Mouse (Mus musculus) limb, embryonic 14.5 days (tissue): Measurements from ENCODE around the gene Ap2b1. TPM values are rescaled to one million over a fixed set of nuclear protein-coding genes. Genes with fewer than 3 reads are reported as not detected.
"Not testable (repeated sequence)": the region's sequence is repeated elsewhere in the genome, so short reads cannot be mapped to it uniquely, and the experiment has no call there.

Experiments
- ATAC-seq: fragments of 200-750 bp; cut with Nextera tagmentation; 2 replicates; pipeline ENCODE4 v1.8.0; 2017; ENCODE audit warnings: low read depth, moderate number of reproducible peaks, moderate TSS enrichment; ENCODE audit not compliant: low FRiP score
- DNase-seq: peaks from one replicate; pipeline ENCODE4 v3.0.0-alpha.2; 2015; ENCODE audit warnings: low spot score
- H3K27ac ChIP-seq: fragments of 300-500 bp; sonication (generic); replicated peaks from 2 replicates; pipeline ENCODE4 v1.5.1; 2014; ENCODE audit warnings: low read depth, mild to moderate bottlenecking, low read length, moderate library complexity, mixed read lengths
- H3K27me3 ChIP-seq: fragments of 300-500 bp; sonication (generic); 2 replicates; pipeline ENCODE4 v1.6.1; 2014; ENCODE audit warnings: low read length, mixed read lengths; ENCODE audit not compliant: control insufficient read depth, insufficient read depth
- H3K36me3 ChIP-seq: fragments of 300-500 bp; sonication (generic); 2 replicates; pipeline ENCODE4 v1.6.1; 2014; ENCODE audit warnings: mild to moderate bottlenecking, low read length, moderate library complexity, mixed read lengths; ENCODE audit not compliant: control insufficient read depth, insufficient read depth
- H3K4me1 ChIP-seq: fragments of 300-500 bp; sonication (generic); 2 replicates; pipeline ENCODE4 v1.6.1; 2014; ENCODE audit warnings: antibody characterized with exemption, low read length, mixed read lengths; ENCODE audit not compliant: control insufficient read depth, insufficient read depth
- H3K4me2 ChIP-seq: fragments of 300-500 bp; sonication (generic); replicated peaks from 2 replicates; pipeline ENCODE4 v1.6.1; 2014; ENCODE audit warnings: low read depth, mild to moderate bottlenecking, low read length, moderate library complexity; ENCODE audit not compliant: severe bottlenecking
- H3K4me3 ChIP-seq: fragments of 300-500 bp; sonication (generic); replicated peaks from 2 replicates; pipeline ENCODE4 v1.5.1; 2014; ENCODE audit warnings: low read length
- H3K9ac ChIP-seq: fragments of 300-500 bp; sonication (generic); 2 replicates; pipeline ENCODE4 v1.6.1; 2014; ENCODE audit warnings: mild to moderate bottlenecking, low read depth, low read length, moderate library complexity; ENCODE audit not compliant: severe bottlenecking
- H3K9me3 ChIP-seq: fragments of 300-500 bp; sonication (generic); 2 replicates; pipeline ENCODE4 v1.6.1; 2016; ENCODE audit warnings: low read length; ENCODE audit not compliant: control insufficient read depth
- POLR2A ChIP-seq: fragments of 200-500 bp; IDR thresholded peaks from 2 replicates; pipeline ENCODE4 v1.8.0; 2012; ENCODE audit warnings: inconsistent platforms, mild to moderate bottlenecking, moderate library complexity, borderline replicate concordance; ENCODE audit not compliant: insufficient read depth, insufficient read length; ENCODE audit errors: extremely low read depth
- WGBS: fragments of 180-500 bp; shearing (Covaris S2); extraction: QIAGEN DNeasy Blood & Tissue Kit; methylation state at CpG from one replicate; pipeline ENCODE4 v1.1.7; 2014; 5-methylcytosine and 5-hydroxymethylcytosine counted together
- polyA plus RNA-seq, 2 experiments: library from polyadenylated mRNA; depleted of rRNA in 1 of 2; stranded (reverse) in 1 of 2; unstranded in 1 of 2; fragments of >200 nt; fragmentation: Nextera tagmentation in 1 of 2; extraction: Ambion mirVana in 1 of 2; gene quantifications; 2 replicates each; pipeline versions ENCODE4 v1.2.1 to v1.2.3; 2012 to 2014

The Ap2b1 gene
- polyA plus RNA-seq (2012; rRNA removed) (49.6 and 49.7 TPM in 2 replicates), polyA plus RNA-seq (2014; fragmentation: Nextera tagmentation; extraction: Ambion mirVana) (62.4 and 67.0 TPM in 2 replicates)

DNA sequence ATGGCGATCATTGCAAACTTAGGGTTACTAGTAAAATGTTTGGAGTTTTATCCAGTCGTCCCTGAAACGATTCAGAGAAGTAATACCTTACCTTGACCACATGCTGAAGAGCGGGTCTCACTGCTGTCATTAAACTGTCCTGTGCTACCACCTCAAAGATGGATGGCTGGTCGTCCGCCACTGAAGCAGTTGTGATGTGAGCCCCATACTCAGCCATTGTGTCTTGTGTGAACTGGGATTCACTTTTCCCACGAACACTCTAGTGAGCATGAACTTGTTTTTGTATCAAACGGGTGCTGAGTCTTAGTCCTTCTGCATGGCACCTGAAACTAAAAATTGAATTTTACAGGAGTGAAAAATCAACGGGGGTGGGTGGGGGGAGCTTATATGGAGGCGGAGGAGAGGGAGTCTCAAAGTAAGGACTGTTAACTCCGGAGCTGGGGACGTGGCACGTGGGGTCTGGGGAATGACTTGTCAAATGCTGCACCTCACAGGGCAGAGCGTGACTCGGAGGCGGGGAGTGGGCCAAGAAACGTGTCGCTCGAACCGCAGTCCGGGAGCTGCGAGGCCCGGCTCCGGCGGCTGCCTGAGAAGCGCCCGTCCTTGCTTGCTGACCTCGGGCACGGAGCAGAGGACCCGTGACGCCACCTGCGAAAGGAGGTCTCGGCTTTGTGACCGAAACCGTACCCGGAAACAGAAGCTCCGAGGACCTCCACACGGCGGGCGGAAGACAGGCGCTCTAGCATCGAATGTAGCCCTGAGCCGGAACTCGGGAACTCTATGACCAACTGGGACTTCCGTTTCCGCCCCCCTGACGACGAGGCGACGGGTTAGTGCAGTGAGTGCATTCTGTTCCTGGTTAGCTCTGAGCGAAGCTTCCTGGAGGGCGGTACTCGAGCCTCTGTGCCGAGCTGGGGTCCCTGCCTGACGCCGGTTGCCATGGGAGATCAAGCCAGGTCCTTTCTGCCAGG lies at the start of gene Ap2b1:
Gene Ap2b1, plus strand, starts transcription at position 800 of the 971 bp plus-strand sequence.
- Histone ChIP-seq H3K27ac (peak within 1 kb of the TSS; percentile 89), H3K36me3 (peaks cover 21% of the 10 kb centered on the region), H3K27me3 (no peaks in the 10 kb centered on the region), H3K4me2 (peak within 1 kb of the TSS; percentile 84), H3K4me1 (peaks cover 16% of the 10 kb centered on the region), H3K4me3 (peak within 1 kb of the TSS; percentile 79), H3K9me3 (no peaks in the 10 kb centered on the region), H3K9ac (peak within 1 kb of the TSS; percentile 77)
- DNase-seq (peak; percentile 98), ATAC-seq (peak; percentile 91)
- WGBS = 2% methylated on average over 54 of the region's 56 CpGs
- TF ChIP-seq POLR2A = peak; percentile 65; the same call in 1 of the 2 replicates

DNA sequence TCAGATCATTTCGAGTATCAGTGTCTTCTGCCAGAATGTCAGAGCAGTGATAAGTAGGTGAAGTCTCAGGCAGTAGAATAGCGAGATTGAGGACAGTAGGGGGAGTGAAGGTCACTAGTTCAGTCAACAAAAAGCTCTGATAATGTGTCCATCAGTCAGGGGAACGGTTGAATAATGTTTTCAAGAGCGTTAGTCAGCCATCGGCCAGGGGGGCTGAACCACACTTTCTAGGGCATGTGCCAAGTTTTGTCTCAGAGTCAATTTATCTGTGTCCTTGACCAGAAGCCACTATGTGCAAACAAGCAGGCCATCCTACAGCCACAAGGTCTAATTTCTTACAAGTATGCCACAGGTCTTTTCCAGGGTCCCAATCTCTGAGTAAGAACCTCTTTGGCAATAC lies 41.6 kb upstream of the Ap2b1 start:
- not testable (repeated sequence) for ATAC-seq, H3K27ac ChIP-seq, H3K36me3 ChIP-seq, DNase-seq, H3K9me3 ChIP-seq, H3K27me3 ChIP-seq, H3K4me3 ChIP-seq, H3K4me2 ChIP-seq, H3K9ac ChIP-seq, H3K4me1 ChIP-seq
- 71% methylated on average over 5 of the region's 5 CpGs for WGBS

DNA sequence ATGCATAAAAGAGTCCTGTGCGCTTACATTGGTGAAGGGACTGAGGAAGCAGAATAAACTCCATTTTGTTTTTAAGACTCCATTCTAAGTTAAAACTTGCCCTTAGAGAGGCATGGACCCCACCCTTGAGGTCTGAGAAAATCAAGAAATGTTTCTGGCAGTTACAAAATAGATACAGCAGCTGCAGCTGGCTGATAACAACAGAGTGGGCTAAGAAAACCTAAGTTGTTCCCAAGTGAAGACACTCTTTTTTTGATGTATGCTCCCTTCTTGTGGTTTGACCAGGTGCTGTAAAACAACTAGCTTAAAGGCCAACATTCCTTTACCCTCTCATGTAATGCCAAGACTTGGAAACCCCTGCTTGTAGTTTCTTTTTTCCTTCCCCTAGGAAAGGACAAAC lies 36.2 kb upstream of the Ap2b1 start:
- H3K4me1 ChIP-seq = no peaks in the 10 kb centered on the region
- no peak for TF ChIP-seq POLR2A
- no peak for ATAC-seq
- no peak for DNase-seq
- 85% methylated on average over 1 of the region's 1 CpGs for WGBS
- no peaks in the 10 kb centered on the region for H3K27me3 ChIP-seq
- H3K4me3 ChIP-seq = no peak overlapping the region
- H3K9me3 ChIP-seq = no peaks in the 10 kb centered on the region
- H3K4me2 ChIP-seq = no peak overlapping the region
- no peaks in the 10 kb centered on the region for H3K36me3 ChIP-seq
- no peak overlapping the region for H3K9ac ChIP-seq
- H3K27ac ChIP-seq = no peak overlapping the region

DNA sequence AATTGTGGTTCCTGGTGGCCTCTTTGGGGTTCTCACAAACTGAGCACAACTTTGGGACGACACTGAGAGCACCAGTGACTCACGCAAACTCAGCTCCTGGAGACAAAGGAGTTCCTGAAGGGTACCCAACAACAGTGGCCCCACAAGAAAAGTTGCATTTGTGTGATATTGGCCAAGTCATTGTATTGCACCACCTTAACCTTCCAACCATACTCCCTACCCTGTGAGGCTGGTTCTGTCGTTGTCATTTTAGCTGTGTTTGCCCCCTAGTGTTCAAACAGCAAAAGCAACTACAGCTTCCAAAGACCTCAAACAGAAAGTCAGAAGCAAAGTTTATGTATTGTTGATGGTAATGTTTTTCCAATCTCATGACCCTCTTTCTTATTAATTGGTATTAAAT lies 35.7 kb upstream of the Ap2b1 start:
- WGBS = 60% methylated on average over 3 of the region's 3 CpGs
- DNase-seq (no peak), ATAC-seq (no peak)
- no peaks in the 10 kb centered on the region for H3K36me3 ChIP-seq
- no peak overlapping the region for H3K9ac ChIP-seq
- H3K4me2 ChIP-seq = no peak overlapping the region
- no peak for TF ChIP-seq POLR2A
- H3K4me3 ChIP-seq = no peak overlapping the region
- H3K27me3 ChIP-seq = no peaks in the 10 kb centered on the region
- no peaks in the 10 kb centered on the region for H3K9me3 ChIP-seq
- H3K27ac ChIP-seq = no peak overlapping the region
- no peaks in the 10 kb centered on the region for H3K4me1 ChIP-seq

DNA sequence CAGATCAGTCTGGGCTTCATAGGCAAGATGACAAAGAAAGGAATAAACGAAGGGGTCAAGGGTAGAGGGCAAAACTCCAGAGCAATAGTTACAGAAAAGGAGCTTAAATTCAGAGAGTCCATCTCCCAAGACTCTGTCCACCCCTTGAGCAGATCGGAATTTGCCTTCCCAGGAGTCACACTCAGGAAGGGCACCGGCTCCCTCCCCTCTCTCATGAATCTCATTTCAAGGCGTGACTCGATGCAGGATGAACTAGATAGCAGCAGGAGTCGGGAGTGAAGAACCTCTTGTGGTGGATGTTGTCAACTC lies 28.0 kb upstream of the Ap2b1 start:
- no peaks in the 10 kb centered on the region for H3K27me3 ChIP-seq
- DNase-seq = no peak
- no peaks in the 10 kb centered on the region for H3K4me1 ChIP-seq
- no peak for TF ChIP-seq POLR2A
- peak overlapping the region; percentile 36 for H3K4me3 ChIP-seq
- H3K9me3 ChIP-seq = no peaks in the 10 kb centered on the region
- H3K36me3 ChIP-seq = no peaks in the 10 kb centered on the region
- H3K4me2 ChIP-seq = peak overlapping the region; percentile 45
- H3K9ac ChIP-seq = peak overlapping the region; percentile 62
- WGBS = 2% methylated on average over 6 of the region's 6 CpGs
- 0 out of 2 replicates have a peak, but pooled peaks have one; percentile 4 for ATAC-seq
- no peak overlapping the region for H3K27ac ChIP-seq
